Mouse (Mus musculus): ENCODE results near the gene Elmo1. TPM values are rescaled to one million over a fixed set of nuclear protein-coding genes. Genes with fewer than 3 reads are reported as not detected.

Elmo1 gene
- total and polyA plus RNA-seq, 2 experiments from 2014 or later, result 35.2 to 36.4 TPM

DNA sequence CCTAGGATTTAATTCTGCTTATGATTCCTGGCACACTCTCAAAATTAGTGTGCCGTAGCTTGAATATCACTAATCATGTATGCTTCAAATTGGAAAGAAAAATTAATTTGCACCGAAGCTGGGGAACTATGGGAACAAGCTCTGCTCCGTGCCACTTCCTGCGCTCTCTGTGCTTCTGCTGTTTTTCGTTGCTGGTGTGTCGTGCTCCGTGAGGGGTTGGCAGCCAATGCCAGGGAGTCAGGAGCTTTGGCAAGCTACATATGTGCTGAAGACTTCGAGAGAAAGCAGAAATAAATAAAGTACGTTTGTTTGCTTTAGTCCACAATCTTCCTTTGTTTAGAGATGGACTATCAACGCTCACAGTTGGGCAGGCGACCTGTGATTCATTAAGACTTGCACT lies 225.7 kb downstream of the Elmo1 start:
- Histone ChIP-seq H3K4me1 (ENCODE audit: insufficient read depth, low read length) (no peaks in the 10 kb centered on the region), H3K27me3 (ENCODE audit: insufficient read depth, low read length) (no peaks in the 10 kb centered on the region), H3K9ac (replicated peaks; ENCODE audit: low read length, poor library complexity, severe bottlenecking) (no peak overlapping the region), H3K4me2 (ENCODE audit: low read depth, low read length, poor library complexity, severe bottlenecking) (no peak overlapping the region), H3K9me3 (ENCODE audit: low read length) (no peaks in the 10 kb centered on the region), H3K36me3 (ENCODE audit: insufficient read depth, low read length) (no peaks in the 10 kb centered on the region), H3K27ac (ENCODE audit: low read depth, low read length) (no peak overlapping the region), H3K4me3 (ENCODE audit: low read depth, low read length) (no peak overlapping the region)
- no peak for TF ChIP-seq CTCF (IDR thresholded peaks at IDR 0.05)
- DNase-seq (ENCODE audit: low spot score) (peak; percentile 33), ATAC-seq (ENCODE audit: low FRiP score) (no peak)
- WGBS, result 69% methylated on average over 11 of the region's 11 CpGs

DNA sequence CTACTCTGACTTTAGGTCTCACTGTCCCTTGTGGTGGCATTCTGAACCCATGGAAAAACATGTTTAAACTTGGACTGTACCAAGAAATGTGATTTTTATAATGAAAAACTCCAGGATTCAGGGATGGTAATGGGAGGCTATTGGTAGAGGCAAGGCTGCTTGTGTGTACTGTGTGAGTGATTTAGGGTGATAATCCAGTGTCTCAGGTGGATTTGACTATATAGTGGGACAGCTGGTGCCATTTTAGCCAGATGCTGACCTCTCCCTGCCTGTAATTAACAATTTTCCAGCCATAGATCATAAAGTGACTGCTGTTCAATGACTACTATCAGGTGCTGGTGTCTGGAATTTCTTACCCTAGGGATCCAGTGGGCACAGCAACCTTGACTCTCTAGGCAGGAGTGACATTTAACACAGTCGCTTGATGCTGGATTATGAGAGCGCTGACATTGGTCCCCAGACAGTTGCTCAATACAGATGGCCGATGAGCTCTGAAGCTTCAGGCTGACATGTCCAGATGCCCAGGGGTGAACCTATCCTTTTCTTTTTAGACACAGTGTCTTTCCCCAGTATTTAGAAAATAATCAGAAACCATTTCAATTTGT lies 228.3 kb downstream of the Elmo1 start:
- H3K36me3 ChIP-seq (ENCODE audit: insufficient read depth, low read length), result no peaks in the 10 kb centered on the region
- DNase-seq (ENCODE audit: low spot score) (peak; percentile 33), ATAC-seq (ENCODE audit: low FRiP score) (no peak)
- WGBS, result 48% methylated on average over 3 of the region's 3 CpGs
- H3K4me3 ChIP-seq (ENCODE audit: low read depth, low read length), result no peak overlapping the region
- H3K9me3 ChIP-seq (ENCODE audit: low read length), result no peaks in the 10 kb centered on the region
- H3K27me3 ChIP-seq (ENCODE audit: insufficient read depth, low read length), result no peaks in the 10 kb centered on the region
- no peak overlapping the region for H3K9ac ChIP-seq (replicated peaks; ENCODE audit: low read length, poor library complexity, severe bottlenecking)
- H3K4me2 ChIP-seq (ENCODE audit: low read depth, low read length, poor library complexity, severe bottlenecking), result no peak overlapping the region
- H3K4me1 ChIP-seq (ENCODE audit: insufficient read depth, low read length), result no peaks in the 10 kb centered on the region
- H3K27ac ChIP-seq (ENCODE audit: low read depth, low read length), result no peak overlapping the region
- TF ChIP-seq CTCF (IDR thresholded peaks at IDR 0.05), result no peak

GRCm38 (mm10) chr13:20320232-20320631 lies 229.8 kb downstream of the Elmo1 start:
- no peak overlapping the region for H3K27ac ChIP-seq (ENCODE audit: low read depth, low read length)
- no peaks in the 10 kb centered on the region for H3K36me3 ChIP-seq (ENCODE audit: insufficient read depth, low read length)
- H3K9me3 ChIP-seq (ENCODE audit: low read length), result no peaks in the 10 kb centered on the region
- DNase-seq (ENCODE audit: low spot score) (peak; percentile 34), ATAC-seq (ENCODE audit: low FRiP score) (no peak)
- no peak overlapping the region for H3K4me2 ChIP-seq (ENCODE audit: low read depth, low read length, poor library complexity, severe bottlenecking)
- no peaks in the 10 kb centered on the region for H3K27me3 ChIP-seq (ENCODE audit: insufficient read depth, low read length)
- H3K9ac ChIP-seq (replicated peaks; ENCODE audit: low read length, poor library complexity, severe bottlenecking), result no peak overlapping the region
- H3K4me1 ChIP-seq (ENCODE audit: insufficient read depth, low read length), result no peaks in the 10 kb centered on the region
- H3K4me3 ChIP-seq (ENCODE audit: low read depth, low read length), result no peak overlapping the region
- 83% methylated on average over 5 of the region's 5 CpGs for WGBS
- TF ChIP-seq CTCF (IDR thresholded peaks at IDR 0.05), result peak; percentile 69

- 72% methylated on average over 4 of the region's 4 CpGs for WGBS
- no peak for TF ChIP-seq CTCF (IDR thresholded peaks at IDR 0.05)
- no peaks in the 10 kb centered on the region for H3K27me3 ChIP-seq (ENCODE audit: insufficient read depth, low read length)
- no peaks in the 10 kb centered on the region for H3K36me3 ChIP-seq (ENCODE audit: insufficient read depth, low read length)
- no peaks in the 10 kb centered on the region for H3K9me3 ChIP-seq (ENCODE audit: low read length)
- no peak overlapping the region for H3K27ac ChIP-seq (ENCODE audit: low read depth, low read length)
- H3K4me2 ChIP-seq (ENCODE audit: low read depth, low read length, poor library complexity, severe bottlenecking), result no peak overlapping the region
- no peaks in the 10 kb centered on the region for H3K4me1 ChIP-seq (ENCODE audit: insufficient read depth, low read length)
- no peak overlapping the region for H3K9ac ChIP-seq (replicated peaks; ENCODE audit: low read length, poor library complexity, severe bottlenecking)
- DNase-seq (ENCODE audit: low spot score), result no peak
- H3K4me3 ChIP-seq (ENCODE audit: low read depth, low read length), result no peak overlapping the region
- ATAC-seq (ENCODE audit: low FRiP score), result no peak
Measured at GRCm38 (mm10) chr13:20323478-20323877, 233.1 kb downstream of the Elmo1 start.

GRCm38 (mm10) chr13:20327064-20327463 lies 236.7 kb downstream of the Elmo1 start:
- 91% methylated on average over 4 of the region's 4 CpGs for WGBS
- DNase-seq (ENCODE audit: low spot score) (no peak), ATAC-seq (ENCODE audit: low FRiP score) (no peak)
- no peak for TF ChIP-seq CTCF (IDR thresholded peaks at IDR 0.05)
- H3K4me2 ChIP-seq (ENCODE audit: low read depth, low read length, poor library complexity, severe bottlenecking), result no peak overlapping the region
- H3K9me3 ChIP-seq (ENCODE audit: low read length), result no peaks in the 10 kb centered on the region
- no peaks in the 10 kb centered on the region for H3K27me3 ChIP-seq (ENCODE audit: insufficient read depth, low read length)
- no peaks in the 10 kb centered on the region for H3K4me1 ChIP-seq (ENCODE audit: insufficient read depth, low read length)
- H3K4me3 ChIP-seq (ENCODE audit: low read depth, low read length), result no peak overlapping the region
- no peak overlapping the region for H3K9ac ChIP-seq (replicated peaks; ENCODE audit: low read length, poor library complexity, severe bottlenecking)
- no peaks in the 10 kb centered on the region for H3K36me3 ChIP-seq (ENCODE audit: insufficient read depth, low read length)
- H3K27ac ChIP-seq (ENCODE audit: low read depth, low read length), result no peak overlapping the region

GRCm38 (mm10) chr13:20327975-20328374 lies 237.6 kb downstream of the Elmo1 start:
- no peak for TF ChIP-seq CTCF (IDR thresholded peaks at IDR 0.05)
- no peak overlapping the region for H3K27ac ChIP-seq (ENCODE audit: low read depth, low read length)
- ATAC-seq (ENCODE audit: low FRiP score) (no peak), DNase-seq (ENCODE audit: low spot score) (no peak)
- H3K4me3 ChIP-seq (ENCODE audit: low read depth, low read length), result no peak overlapping the region
- no peaks in the 10 kb centered on the region for H3K9me3 ChIP-seq (ENCODE audit: low read length)
- WGBS, result 46% methylated on average over 3 of the region's 3 CpGs
- no peaks in the 10 kb centered on the region for H3K4me1 ChIP-seq (ENCODE audit: insufficient read depth, low read length)
- H3K4me2 ChIP-seq (ENCODE audit: low read depth, low read length, poor library complexity, severe bottlenecking), result no peak overlapping the region
- no peaks in the 10 kb centered on the region for H3K36me3 ChIP-seq (ENCODE audit: insufficient read depth, low read length)
- no peaks in the 10 kb centered on the region for H3K27me3 ChIP-seq (ENCODE audit: insufficient read depth, low read length)
- no peak overlapping the region for H3K9ac ChIP-seq (replicated peaks; ENCODE audit: low read length, poor library complexity, severe bottlenecking)
